Mouse (Mus musculus): Measurements from ENCODE around the gene Phf11a.
"Not testable (repeated sequence)": the region's sequence is repeated elsewhere in the genome, so short reads cannot be mapped to it uniquely, and the experiment has no call there.

Gene Phf11a

GRCm38 (mm10) chr14:59297391-59297790 lies at the start of gene Phf11a:
TSS of gene Phf11a (minus strand) at chr14:59297522.
- not testable (repeated sequence) for DNase-seq (ENCODE audit: low read depth)

- not testable (repeated sequence) for DNase-seq (ENCODE audit: low read depth)
Observed at GRCm38 (mm10) chr14:59341189-59341588, 43.9 kb upstream of the Phf11a start, which contains the start of gene Phf11b. TSS of gene Phf11b (minus strand) at chr14:59341351.

- DNase-seq (ENCODE audit: low read depth) = no peak
Observed at GRCm38 (mm10) chr14:59339541-59339940, 42.2 kb upstream of the Phf11a start.

GRCm38 (mm10) chr14:59336056-59336455 lies 38.7 kb upstream of the Phf11a start:
- not testable (repeated sequence) for DNase-seq (ENCODE audit: low read depth)

GRCm38 (mm10) chr14:59330499-59330898 lies 33.2 kb upstream of the Phf11a start:
- not testable (repeated sequence) for DNase-seq (ENCODE audit: low read depth)

GRCm38 (mm10) chr14:59319970-59320369 lies 22.6 kb upstream of the Phf11a start:
- not testable (repeated sequence) for DNase-seq (ENCODE audit: low read depth)

GRCm38 (mm10) chr14:59319036-59319435 lies 21.7 kb upstream of the Phf11a start:
- not testable (repeated sequence) for DNase-seq (ENCODE audit: low read depth)

GRCm38 (mm10) chr14:59291769-59292168 lies 5.6 kb downstream of the Phf11a start:
- DNase-seq (ENCODE audit: low read depth) = not testable (repeated sequence)

- not testable (repeated sequence) for DNase-seq (ENCODE audit: low read depth)
Observed at GRCm38 (mm10) chr14:59274961-59275360, 22.4 kb downstream of the Phf11a start.

GRCm38 (mm10) chr14:59260056-59260455 lies 37.3 kb downstream of the Phf11a start, which contains the start of gene Gm6904:
TSS of gene Gm6904 (minus strand) at chr14:59260216.
- DNase-seq (ENCODE audit: low read depth) = no peak

- not testable (repeated sequence) for DNase-seq (ENCODE audit: low read depth)
Observed at GRCm38 (mm10) chr14:59255861-59256260, 41.5 kb downstream of the Phf11a start.

- DNase-seq (ENCODE audit: low read depth) = not testable (repeated sequence)
Observed at GRCm38 (mm10) chr14:59250350-59250749, 47.0 kb downstream of the Phf11a start.

GRCm38 (mm10) chr14:59233635-59234034 lies 63.7 kb downstream of the Phf11a start:
- no peak for DNase-seq (ENCODE audit: low read depth)

GRCm38 (mm10) chr14:59232003-59232402 lies 65.3 kb downstream of the Phf11a start:
- peak; percentile 11 for DNase-seq (ENCODE audit: low read depth)

GRCm38 (mm10) chr14:59230331-59230966 lies 66.9 kb downstream of the Phf11a start:
- no peak for DNase-seq (ENCODE audit: low read depth)

- no peak for DNase-seq (ENCODE audit: low read depth)
Observed at GRCm38 (mm10) chr14:59229822-59230221, 67.5 kb downstream of the Phf11a start.

Data from c-Kit-positive CD71-positive TER-119-negative erythroid progenitor cells, embryonic 14.5 days (primary cell).